Mouse (Mus musculus): ENCODE data around the gene Tln1. TPM values are rescaled to one million over a fixed set of nuclear protein-coding genes. Genes with fewer than 3 reads are reported as not detected.
"Not testable (repeated sequence)": the region's sequence is repeated elsewhere in the genome, so short reads cannot be mapped to it uniquely, and the experiment has no call there.

Tln1 gene
- polyA plus RNA-seq, 1 experiment from 2014 or later, result 69.5 TPM

- no peaks in the 10 kb centered on the region for H3K27me3 ChIP-seq
Observed at GRCm38 (mm10) chr4:43558631-43559356, 3.7 kb downstream of the Tln1 start.

DNA sequence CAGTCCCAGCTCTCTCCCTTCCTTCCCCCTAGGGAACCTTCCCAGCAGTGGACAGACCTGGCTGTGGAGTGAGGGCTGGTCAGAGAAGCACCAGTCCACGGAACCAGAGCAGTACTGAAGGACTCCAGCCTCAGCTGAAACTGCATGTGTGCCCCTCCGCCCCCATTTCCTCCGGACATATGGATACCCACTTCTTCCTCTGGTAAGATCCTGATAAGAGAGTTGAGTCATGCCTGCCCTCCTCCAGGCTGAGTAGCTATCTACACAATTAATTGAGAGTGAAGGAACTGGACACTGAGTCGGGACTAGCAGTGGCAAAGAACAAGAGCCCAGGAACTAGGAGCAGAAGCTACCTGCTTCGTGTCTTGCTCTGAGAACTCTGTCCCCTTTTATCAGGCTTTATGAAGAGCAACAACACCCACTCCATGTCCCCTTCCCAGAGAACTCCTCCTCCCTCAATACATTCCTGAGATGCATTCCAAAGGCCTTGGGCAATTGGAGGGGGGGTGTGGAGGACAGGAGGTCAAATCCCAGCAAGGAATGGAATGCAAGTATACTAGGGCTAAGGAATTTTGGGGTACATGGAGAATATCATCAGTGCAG is 4.4 kb downstream of the Tln1 start:
- H3K27ac ChIP-seq, result peak overlapping the region; percentile 82
- WGBS, result 24% methylated on average over 5 of the region's 5 CpGs
- H3K27me3 ChIP-seq, result no peaks in the 10 kb centered on the region
- peak overlapping the region; percentile 72 for H3K9ac ChIP-seq
- no peak for ATAC-seq (ENCODE audit: insufficient number of reproducible peaks, insufficient read depth, low FRiP score, low TSS enrichment, low read depth)
- H3K4me3 ChIP-seq, result peak overlapping the region; percentile 28
- H3K4me2 ChIP-seq, result peak overlapping the region; percentile 88
- peaks cover 43% of the 10 kb centered on the region for H3K36me3 ChIP-seq
- peaks cover 44% of the 10 kb centered on the region for H3K4me1 ChIP-seq
- H3K9me3 ChIP-seq, result no peaks in the 10 kb centered on the region

More at GRCm38 (mm10) chr4:43558631-43559356, 3.7 kb downstream of the Tln1 start:
- Histone ChIP-seq H3K4me1 (peaks cover 51% of the 10 kb centered on the region), H3K4me2 (peak overlapping the region; percentile 88), H3K36me3 (peaks cover 37% of the 10 kb centered on the region), H3K4me3 (peak overlapping the region; percentile 28), H3K9me3 (no peaks in the 10 kb centered on the region), H3K27ac (peak overlapping the region; percentile 82), H3K9ac (peak overlapping the region; percentile 72)
- 10% methylated on average over 13 of the region's 13 CpGs for WGBS
- ATAC-seq (ENCODE audit: insufficient number of reproducible peaks, insufficient read depth, low FRiP score, low TSS enrichment, low read depth), result no peak

GRCm38 (mm10) chr4:43555926-43556325 is 6.6 kb downstream of the Tln1 start:
- Histone ChIP-seq H3K4me2 (no peak overlapping the region), H3K9ac (no peak overlapping the region), H3K4me3 (no peak overlapping the region), H3K27me3 (no peaks in the 10 kb centered on the region), H3K36me3 (peaks cover 65% of the 10 kb centered on the region), H3K4me1 (peaks cover 40% of the 10 kb centered on the region), H3K9me3 (peaks cover 4% of the 10 kb centered on the region; the same call in 1 of the 2 replicates), H3K27ac (no peak overlapping the region)
- ATAC-seq (ENCODE audit: insufficient number of reproducible peaks, insufficient read depth, low FRiP score, low TSS enrichment, low read depth), result no peak
- WGBS, result 95% methylated on average over 7 of the region's 7 CpGs

DNA sequence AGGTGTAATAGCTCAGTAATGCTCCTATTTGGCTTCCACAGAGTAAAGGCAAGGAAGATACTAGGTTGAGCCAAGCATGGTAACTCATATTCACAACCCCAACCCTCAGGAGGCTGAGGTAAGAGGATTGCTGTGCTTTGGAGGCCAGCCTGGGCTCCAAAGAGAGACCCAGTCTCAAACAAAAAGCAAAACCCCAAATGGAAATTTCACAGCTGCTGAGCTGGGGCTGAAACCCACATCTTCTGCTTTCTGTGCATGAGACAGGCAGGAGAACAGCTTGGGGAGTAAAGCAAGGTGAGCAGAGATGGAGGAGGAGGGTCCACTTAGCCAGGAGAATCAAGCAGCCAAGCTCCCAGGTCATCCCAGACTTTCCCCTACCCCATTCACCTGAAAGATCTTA is 8.6 kb downstream of the Tln1 start:
- no peak overlapping the region for H3K9ac ChIP-seq
- peaks cover 4% of the 10 kb centered on the region; the same call in 1 of the 2 replicates for H3K9me3 ChIP-seq
- no peak for ATAC-seq (ENCODE audit: insufficient number of reproducible peaks, insufficient read depth, low FRiP score, low TSS enrichment, low read depth)
- no peak overlapping the region for H3K27ac ChIP-seq
- peaks cover 19% of the 10 kb centered on the region for H3K4me1 ChIP-seq
- H3K27me3 ChIP-seq, result no peaks in the 10 kb centered on the region
- no peak overlapping the region for H3K4me2 ChIP-seq
- peaks cover 86% of the 10 kb centered on the region for H3K36me3 ChIP-seq
- no peak overlapping the region for H3K4me3 ChIP-seq

DNA sequence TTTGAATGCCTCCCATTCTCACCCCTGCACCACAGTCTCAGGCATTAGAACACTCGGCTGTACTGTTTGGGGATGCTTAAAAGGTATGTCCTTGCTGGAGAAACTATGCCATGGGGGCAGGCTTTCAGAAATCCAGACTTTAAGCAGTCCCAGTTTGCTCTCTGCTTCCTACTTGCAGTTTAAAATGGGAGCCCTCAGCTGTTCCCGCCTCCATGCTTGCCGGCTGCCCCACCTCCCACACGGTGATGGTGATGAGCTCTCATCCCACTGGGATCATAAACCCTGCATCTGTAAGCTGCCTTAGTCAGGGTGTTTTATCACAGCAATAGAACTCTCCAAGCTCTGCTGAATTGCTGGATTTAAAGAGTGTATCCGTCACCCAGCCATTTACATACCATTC is 10.1 kb downstream of the Tln1 start:
- 98% methylated on average over 5 of the region's 5 CpGs for WGBS
- H3K4me2 ChIP-seq, result no peak overlapping the region
- H3K9ac ChIP-seq, result no peak overlapping the region
- peaks cover 98% of the 10 kb centered on the region for H3K36me3 ChIP-seq
- H3K4me3 ChIP-seq, result no peak overlapping the region
- H3K27ac ChIP-seq, result no peak overlapping the region
- H3K27me3 ChIP-seq, result no peaks in the 10 kb centered on the region
- H3K9me3 ChIP-seq, result peaks cover 4% of the 10 kb centered on the region; the same call in 1 of the 2 replicates
- peaks cover 5% of the 10 kb centered on the region for H3K4me1 ChIP-seq
- no peak for ATAC-seq (ENCODE audit: insufficient number of reproducible peaks, insufficient read depth, low FRiP score, low TSS enrichment, low read depth)

- H3K27ac ChIP-seq; H3K27me3 ChIP-seq; H3K4me3 ChIP-seq; ATAC-seq (ENCODE audit: insufficient number of reproducible peaks, insufficient read depth, low FRiP score, low TSS enrichment, low read depth); H3K4me1 ChIP-seq; H3K9ac ChIP-seq; H3K9me3 ChIP-seq; H3K4me2 ChIP-seq: not testable (repeated sequence)
- 88% methylated on average over 6 of the region's 6 CpGs for WGBS
- H3K36me3 ChIP-seq, result peaks cover 98% of the 10 kb centered on the region
Observed at GRCm38 (mm10) chr4:43551854-43552253, 10.6 kb downstream of the Tln1 start.

- Histone ChIP-seq H3K36me3 (peaks cover 100% of the 10 kb centered on the region), H3K27me3 (no peaks in the 10 kb centered on the region), H3K4me2 (no peak overlapping the region), H3K9me3 (peaks cover 4% of the 10 kb centered on the region; the same call in 1 of the 2 replicates), H3K4me3 (no peak overlapping the region), H3K27ac (no peak overlapping the region), H3K9ac (no peak overlapping the region), H3K4me1 (no peaks in the 10 kb centered on the region)
- 91% methylated on average over 12 of the region's 12 CpGs for WGBS
- ATAC-seq (ENCODE audit: insufficient number of reproducible peaks, insufficient read depth, low FRiP score, low TSS enrichment, low read depth), result no peak
Observed at GRCm38 (mm10) chr4:43549055-43549454, 13.4 kb downstream of the Tln1 start.

DNA sequence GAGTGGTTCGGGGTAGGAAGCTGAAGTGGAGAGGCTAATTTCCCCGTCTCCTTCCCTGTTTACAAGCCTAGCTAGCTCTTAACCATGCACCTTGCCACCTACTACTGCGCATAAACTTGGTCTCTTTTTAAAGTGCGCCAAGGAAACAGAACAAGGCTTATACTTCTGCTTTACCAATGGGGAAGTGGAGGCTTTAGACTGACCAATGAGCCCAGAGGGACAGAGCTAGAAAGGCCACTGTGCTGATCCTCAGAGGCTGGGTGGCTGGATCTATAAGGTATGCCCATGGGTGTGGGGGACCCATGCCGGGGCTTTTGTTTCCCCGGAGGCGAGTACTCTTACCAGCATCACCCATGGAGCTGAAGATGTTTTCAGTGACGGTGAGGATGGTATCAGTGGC is 15.3 kb downstream of the Tln1 start:
- Histone ChIP-seq H3K9ac (no peak overlapping the region), H3K36me3 (peaks cover 100% of the 10 kb centered on the region), H3K27ac (no peak overlapping the region), H3K9me3 (peaks cover 2% of the 10 kb centered on the region; the same call in 1 of the 2 replicates), H3K4me1 (no peaks in the 10 kb centered on the region), H3K27me3 (no peaks in the 10 kb centered on the region), H3K4me2 (no peak overlapping the region), H3K4me3 (no peak overlapping the region)
- 93% methylated on average over 8 of the region's 8 CpGs for WGBS
- no peak for ATAC-seq (ENCODE audit: insufficient number of reproducible peaks, insufficient read depth, low FRiP score, low TSS enrichment, low read depth)

- no peak for ATAC-seq (ENCODE audit: insufficient number of reproducible peaks, insufficient read depth, low FRiP score, low TSS enrichment, low read depth)
- Histone ChIP-seq H3K9ac (no peak overlapping the region), H3K27ac (no peak overlapping the region), H3K27me3 (no peaks in the 10 kb centered on the region), H3K4me2 (no peak overlapping the region), H3K9me3 (no peaks in the 10 kb centered on the region), H3K36me3 (peaks cover 100% of the 10 kb centered on the region), H3K4me3 (no peak overlapping the region), H3K4me1 (no peaks in the 10 kb centered on the region)
- 95% methylated on average over 12 of the region's 12 CpGs for WGBS
Observed at GRCm38 (mm10) chr4:43546375-43547047, 16.0 kb downstream of the Tln1 start.

DNA sequence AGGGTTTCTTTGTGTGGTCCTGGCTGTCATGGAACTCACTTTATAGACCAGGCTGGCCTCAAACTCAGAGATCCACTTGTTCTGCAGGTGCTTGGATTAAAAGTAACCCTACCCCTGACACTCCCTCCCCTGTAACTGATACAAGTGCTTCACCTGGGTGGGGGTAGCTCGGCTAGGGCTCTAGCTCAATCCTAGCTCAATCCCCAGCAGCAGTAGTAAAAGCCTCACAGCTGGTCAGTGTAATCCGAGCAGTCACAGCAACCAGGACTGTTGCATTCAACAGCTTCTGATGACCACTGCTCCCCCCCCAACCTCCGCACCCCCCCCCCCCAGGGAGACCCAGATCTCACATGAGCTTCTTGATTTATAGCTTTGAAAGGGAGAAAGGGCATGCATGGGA is 20.4 kb downstream of the Tln1 start:
- peaks cover 99% of the 10 kb centered on the region for H3K36me3 ChIP-seq
- H3K4me2 ChIP-seq, result no peak overlapping the region
- WGBS, result 56% methylated on average over 3 of the region's 3 CpGs
- H3K4me3 ChIP-seq, result no peak overlapping the region
- H3K9ac ChIP-seq, result no peak overlapping the region
- H3K4me1 ChIP-seq, result no peaks in the 10 kb centered on the region
- no peak for ATAC-seq (ENCODE audit: insufficient number of reproducible peaks, insufficient read depth, low FRiP score, low TSS enrichment, low read depth)
- H3K27me3 ChIP-seq, result no peaks in the 10 kb centered on the region
- no peaks in the 10 kb centered on the region for H3K9me3 ChIP-seq
- H3K27ac ChIP-seq, result no peak overlapping the region

GRCm38 (mm10) chr4:43536031-43536430 is 26.5 kb downstream of the Tln1 start:
- 92% methylated on average over 9 of the region's 9 CpGs for WGBS
- no peak overlapping the region for H3K4me2 ChIP-seq
- ATAC-seq (ENCODE audit: insufficient number of reproducible peaks, insufficient read depth, low FRiP score, low TSS enrichment, low read depth), result no peak

DNA sequence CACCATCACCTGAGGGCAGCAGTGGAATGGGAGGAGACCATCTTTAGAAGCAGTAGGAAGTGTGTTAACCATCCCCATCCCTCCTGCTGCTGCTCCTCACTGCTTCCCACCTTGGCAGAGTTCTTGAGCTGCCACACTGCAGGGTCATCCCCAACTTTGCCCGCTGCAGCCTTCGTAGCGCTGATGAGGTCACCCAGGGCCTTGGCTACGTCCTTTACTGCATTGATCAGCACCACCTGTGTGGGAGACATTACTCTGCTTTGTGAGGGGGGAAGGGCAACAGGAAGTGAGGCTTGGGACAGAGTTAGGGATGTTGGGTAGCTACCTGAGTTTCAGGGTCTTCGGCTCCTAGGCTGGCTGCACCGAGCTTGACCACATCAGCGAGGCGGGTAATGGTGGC is 26.9 kb downstream of the Tln1 start:
- H3K27ac ChIP-seq, result no peak overlapping the region
- H3K9ac ChIP-seq, result no peak overlapping the region
- no peak for ATAC-seq (ENCODE audit: insufficient number of reproducible peaks, insufficient read depth, low FRiP score, low TSS enrichment, low read depth)
- H3K4me2 ChIP-seq, result no peak overlapping the region
- H3K4me3 ChIP-seq, result no peak overlapping the region
- H3K9me3 ChIP-seq, result no peaks in the 10 kb centered on the region
- 96% methylated on average over 8 of the region's 8 CpGs for WGBS
- H3K4me1 ChIP-seq, result no peaks in the 10 kb centered on the region
- H3K27me3 ChIP-seq, result no peaks in the 10 kb centered on the region
- peaks cover 97% of the 10 kb centered on the region for H3K36me3 ChIP-seq

More at GRCm38 (mm10) chr4:43536031-43536430, 26.5 kb downstream of the Tln1 start:
- H3K27ac ChIP-seq, result no peak overlapping the region
- H3K4me1 ChIP-seq, result no peaks in the 10 kb centered on the region
- H3K27me3 ChIP-seq, result no peaks in the 10 kb centered on the region
- peaks cover 98% of the 10 kb centered on the region for H3K36me3 ChIP-seq
- no peak overlapping the region for H3K9ac ChIP-seq
- no peak overlapping the region for H3K4me3 ChIP-seq
- no peaks in the 10 kb centered on the region for H3K9me3 ChIP-seq

Measured in embryonic facial prominence, embryonic 13.5 days (tissue).